Mouse (Mus musculus) layer of hippocampus, adult 9-11 months (tissue): Measurements from ENCODE around the gene 1700016D06Rik.

Experiments
- DNase-seq: peaks from one replicate; pipeline ENCODE4 v3.0.0; 2022

The 1700016D06Rik gene

GRCm38 (mm10) chr8:11700060-11701032 is 517 bp downstream of the 1700016D06Rik start:
- DNase-seq, result peak; percentile 69

GRCm38 (mm10) chr8:11699442-11700001 is 1.3 kb downstream of the 1700016D06Rik start:
- DNase-seq, result no peak

GRCm38 (mm10) chr8:11697467-11697866 is 3.4 kb downstream of the 1700016D06Rik start:
- DNase-seq, result no peak

- DNase-seq, result no peak
Observed at GRCm38 (mm10) chr8:11696176-11696575, 4.7 kb downstream of the 1700016D06Rik start.

GRCm38 (mm10) chr8:11693972-11694371 is 6.9 kb downstream of the 1700016D06Rik start:
- no peak for DNase-seq

GRCm38 (mm10) chr8:11692455-11692854 is 8.4 kb downstream of the 1700016D06Rik start:
- no peak for DNase-seq

- no peak for DNase-seq
Observed at GRCm38 (mm10) chr8:11691761-11692160, 9.1 kb downstream of the 1700016D06Rik start.

- no peak for DNase-seq
Observed at GRCm38 (mm10) chr8:11691284-11691683, 9.6 kb downstream of the 1700016D06Rik start.

GRCm38 (mm10) chr8:11689945-11690344 is 10.9 kb downstream of the 1700016D06Rik start:
- DNase-seq, result no peak

GRCm38 (mm10) chr8:11687251-11687650 is 13.6 kb downstream of the 1700016D06Rik start:
- no peak for DNase-seq

GRCm38 (mm10) chr8:11684558-11684957 is 16.3 kb downstream of the 1700016D06Rik start:
- DNase-seq, result no peak

- no peak for DNase-seq
Observed at GRCm38 (mm10) chr8:11668308-11668707, 32.6 kb downstream of the 1700016D06Rik start.

- DNase-seq, result peak; percentile 9
Observed at GRCm38 (mm10) chr8:11666023-11666716, 34.7 kb downstream of the 1700016D06Rik start.

- no peak for DNase-seq
Observed at GRCm38 (mm10) chr8:11661969-11662368, 38.9 kb downstream of the 1700016D06Rik start.

GRCm38 (mm10) chr8:11650021-11650420 is 50.8 kb downstream of the 1700016D06Rik start:
- DNase-seq, result no peak

GRCm38 (mm10) chr8:11643123-11643522 is 57.7 kb downstream of the 1700016D06Rik start:
- no peak for DNase-seq

- DNase-seq, result no peak
Observed at GRCm38 (mm10) chr8:11640606-11641005, 60.3 kb downstream of the 1700016D06Rik start.

- DNase-seq, result no peak
Observed at GRCm38 (mm10) chr8:11637531-11637930, 63.3 kb downstream of the 1700016D06Rik start.

- DNase-seq, result peak; percentile 89
Observed at GRCm38 (mm10) chr8:11636324-11637057, 64.4 kb downstream of the 1700016D06Rik start.

- DNase-seq, result peak; percentile 97
Observed at GRCm38 (mm10) chr8:11635611-11636081, 65.2 kb downstream of the 1700016D06Rik start, which contains the start of gene Ankrd10. Gene Ankrd10, minus strand, starts transcription at chr8:11635757.

GRCm38 (mm10) chr8:11635012-11635577 is 65.8 kb downstream of the 1700016D06Rik start:
- DNase-seq, result peak; percentile 89
